Mouse (Mus musculus): Measurements from ENCODE around the gene Sos1. TPM values are rescaled to one million over a fixed set of nuclear protein-coding genes. Genes with fewer than 3 reads are reported as not detected.

The Sos1 gene
- total RNA-seq (2021), result 10 to 100 TPM; 14.1 to 18.2 TPM
- long read RNA-seq, experiment 1, full-length matches to known transcripts, result 5 of 10 reads
- long read RNA-seq, experiment 1, partial matches to known transcripts, result 4 of 10 reads
- long read RNA-seq, experiment 1, other reads (novel, unspliced or antisense), result 1 of 10 reads
- long read RNA-seq, experiment 2, full-length matches to known transcripts, result 3 of 8 reads
- long read RNA-seq, experiment 2, partial matches to known transcripts, result 1 of 8 reads
- long read RNA-seq, experiment 2, other reads (novel, unspliced or antisense), result 4 of 8 reads

GRCm38 (mm10) chr17:80480031-80480854, at the start of gene Sos1:
Gene Sos1 (minus strand): TSS chr17:80480453.
- intact Hi-C loops (cut with DNase I), result loop anchor here (5.0 kb wide), 1 partner anchor 273 kb away; the partner anchor contains the start of genes Srsf7 and Ttc39d
- no peak for TF ChIP-seq CTCF (IDR thresholded peaks at IDR 0.05)
- DNase-seq, result peak; percentile 98
- Histone ChIP-seq H3K27ac (peak within 1 kb of the TSS; percentile 95), H3K4me3 (peak within 1 kb of the TSS; percentile 97)

DNA sequence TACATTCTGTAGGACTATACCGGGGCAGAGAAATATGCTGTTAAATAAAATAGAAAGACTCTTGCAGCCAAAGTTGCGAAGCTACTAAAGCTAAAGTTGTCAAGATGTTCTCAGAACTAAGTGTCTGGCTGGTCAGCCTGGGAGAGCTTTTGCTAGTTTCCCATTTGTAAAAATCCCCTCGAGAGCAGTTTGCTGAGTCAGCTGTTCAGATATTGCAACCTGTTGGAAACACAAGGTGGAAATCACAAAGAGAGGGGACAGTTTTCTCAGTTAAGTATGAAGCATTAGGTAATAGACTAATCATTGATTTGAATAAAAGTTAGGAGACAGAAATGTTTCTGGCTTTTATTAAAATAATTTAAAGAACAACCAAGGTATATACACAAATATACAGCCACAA, 43.0 kb upstream of the Sos1 start:
- no peak for TF ChIP-seq CTCF (IDR thresholded peaks at IDR 0.05)
- H3K4me3 ChIP-seq, result no peak overlapping the region
- no peak for DNase-seq
- intact Hi-C loops (cut with DNase I), result no loop called here
- H3K27ac ChIP-seq, result no peak overlapping the region

- DNase-seq, result no peak
- H3K27ac ChIP-seq, result no peak overlapping the region
- intact Hi-C loops (cut with DNase I), result no loop called here
- H3K4me3 ChIP-seq, result no peak overlapping the region
- no peak for TF ChIP-seq CTCF (IDR thresholded peaks at IDR 0.05)
Observed at GRCm38 (mm10) chr17:80522229-80522556, 41.9 kb upstream of the Sos1 start.

DNA sequence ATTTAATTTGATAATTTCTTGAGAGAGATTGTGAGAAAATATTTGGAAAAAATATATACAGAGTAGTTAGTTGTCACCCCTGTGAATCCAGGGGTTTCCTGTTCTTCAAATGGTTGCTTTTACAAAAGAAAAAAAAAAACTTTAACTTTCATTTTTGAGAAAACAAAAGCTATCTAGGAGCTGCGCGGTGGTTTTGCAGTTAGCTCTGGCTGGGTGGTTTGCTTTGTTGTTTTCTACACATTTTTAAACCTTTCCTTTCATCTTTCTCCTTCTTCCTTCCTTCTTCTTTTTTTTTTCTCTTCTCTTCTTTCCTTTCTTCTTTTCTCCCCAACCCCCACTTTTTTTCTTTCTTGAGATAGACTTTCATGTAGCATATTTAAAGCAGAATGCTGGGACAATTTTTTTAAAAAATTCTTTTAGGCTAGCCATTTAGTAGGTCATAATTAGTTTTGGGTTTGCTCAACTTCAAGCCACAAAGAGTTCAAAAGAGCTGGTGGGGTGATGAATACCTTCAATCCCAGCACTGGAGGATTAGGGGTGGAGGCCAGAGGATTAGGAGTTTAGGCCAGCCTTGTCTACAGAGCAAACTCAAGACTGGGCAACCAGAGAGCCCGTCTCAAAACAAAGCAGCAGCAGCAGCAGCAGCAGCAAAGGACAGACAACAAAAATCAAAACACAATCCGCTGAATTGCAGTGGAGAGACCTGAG, 41.4 kb upstream of the Sos1 start:
- intact Hi-C loops (cut with DNase I), result no loop called here
- Histone ChIP-seq H3K4me3 (no peak overlapping the region), H3K27ac (no peak overlapping the region)
- DNase-seq, result no peak
- no peak for TF ChIP-seq CTCF (IDR thresholded peaks at IDR 0.05)

- no peak for DNase-seq
- no peak overlapping the region for H3K4me3 ChIP-seq
- intact Hi-C loops (cut with DNase I), result no loop called here
Observed at GRCm38 (mm10) chr17:80520537-80520936, 40.3 kb upstream of the Sos1 start.

DNA sequence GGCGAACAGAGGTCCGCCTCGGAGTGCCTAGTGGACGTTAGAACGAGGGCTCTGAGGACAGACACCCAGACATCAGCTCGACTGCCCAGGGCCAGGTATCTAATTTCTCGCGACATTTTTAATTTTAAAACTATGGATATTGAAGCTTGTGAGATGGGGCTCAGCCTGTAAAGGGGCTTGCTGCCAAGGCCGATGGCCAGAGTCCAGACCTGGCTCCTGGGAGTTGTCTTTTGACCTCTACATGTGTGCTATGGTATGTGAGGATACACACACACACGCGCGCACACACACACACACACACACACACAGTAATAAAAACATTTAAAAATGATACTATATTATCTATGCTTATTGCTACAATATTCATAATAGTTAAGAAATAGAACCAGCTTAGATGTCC, 38.6 kb upstream of the Sos1 start:
- DNase-seq, result no peak
- Histone ChIP-seq H3K27ac (no peak overlapping the region), H3K4me3 (no peak overlapping the region)
- no peak for TF ChIP-seq CTCF (IDR thresholded peaks at IDR 0.05)
- intact Hi-C loops (cut with DNase I), result no loop called here

More at GRCm38 (mm10) chr17:80520537-80520936, 40.3 kb upstream of the Sos1 start:
- no peak for TF ChIP-seq CTCF (IDR thresholded peaks at IDR 0.05)
- H3K27ac ChIP-seq, result no peak overlapping the region

GRCm38 (mm10) chr17:80517244-80517643, 37.0 kb upstream of the Sos1 start:
- no peak for TF ChIP-seq CTCF (IDR thresholded peaks at IDR 0.05)
- H3K27ac ChIP-seq, result no peak overlapping the region
- intact Hi-C loops (cut with DNase I), result no loop called here
- no peak overlapping the region for H3K4me3 ChIP-seq
- DNase-seq, result no peak

GRCm38 (mm10) chr17:80515956-80516355, 35.7 kb upstream of the Sos1 start:
- H3K27ac ChIP-seq, result no peak overlapping the region
- H3K4me3 ChIP-seq, result no peak overlapping the region
- no peak for TF ChIP-seq CTCF (IDR thresholded peaks at IDR 0.05)
- intact Hi-C loops (cut with DNase I), result no loop called here
- no peak for DNase-seq

DNA sequence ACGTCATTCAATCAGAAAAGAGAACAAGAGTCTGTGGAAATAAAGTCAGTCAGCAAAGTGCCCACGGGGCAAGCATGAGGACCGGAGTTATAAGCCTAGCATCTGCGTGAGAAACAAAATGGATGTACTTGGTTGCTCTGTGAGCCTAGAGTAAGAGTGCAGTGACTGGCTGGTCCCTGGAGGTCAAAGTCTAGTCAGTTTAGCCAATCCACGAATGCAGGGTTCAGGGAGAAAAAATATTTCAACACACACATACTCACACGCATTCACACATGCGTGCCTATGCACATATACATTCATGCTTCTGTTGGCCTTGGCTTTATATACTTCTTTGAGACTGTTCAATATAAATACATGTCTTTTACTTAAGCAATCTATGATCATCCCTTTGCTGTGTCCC, 35.3 kb upstream of the Sos1 start:
- no peak for TF ChIP-seq CTCF (IDR thresholded peaks at IDR 0.05)
- intact Hi-C loops (cut with DNase I), result no loop called here
- no peak for DNase-seq
- Histone ChIP-seq H3K4me3 (no peak overlapping the region), H3K27ac (no peak overlapping the region)

DNA sequence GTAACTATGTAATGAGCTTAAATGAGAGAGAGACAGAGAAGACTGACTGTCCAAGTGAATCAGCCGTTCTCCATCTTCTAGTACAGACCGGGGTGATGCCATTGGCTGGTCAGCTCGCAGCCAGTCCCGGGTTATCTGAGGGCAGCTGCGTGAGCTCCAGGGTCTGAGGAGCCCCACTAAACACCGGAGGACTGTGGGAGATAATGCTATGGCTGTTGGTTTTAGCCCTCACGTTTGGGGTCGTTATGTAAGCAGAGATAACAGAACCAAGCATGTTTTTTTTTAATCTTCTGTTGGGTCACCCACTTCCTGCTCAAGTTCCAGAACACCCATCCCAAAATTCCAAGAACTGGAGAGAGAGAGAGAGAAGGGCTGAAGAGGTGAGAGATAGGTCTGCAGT, 33.5 kb upstream of the Sos1 start:
- no peak for DNase-seq
- intact Hi-C loops (cut with DNase I), result no loop called here
- Histone ChIP-seq H3K4me3 (no peak overlapping the region), H3K27ac (no peak overlapping the region)
- TF ChIP-seq CTCF (IDR thresholded peaks at IDR 0.05), result no peak

- H3K4me3 ChIP-seq, result no peak overlapping the region
- TF ChIP-seq CTCF (IDR thresholded peaks at IDR 0.05), result no peak
- intact Hi-C loops (cut with DNase I), result no loop called here
- H3K27ac ChIP-seq, result no peak overlapping the region
- DNase-seq, result no peak
Observed at GRCm38 (mm10) chr17:80510459-80510855, 30.2 kb upstream of the Sos1 start.

GRCm38 (mm10) chr17:80509494-80510458, 29.5 kb upstream of the Sos1 start:
- intact Hi-C loops (cut with DNase I), result no loop called here
- no peak overlapping the region for H3K27ac ChIP-seq
- TF ChIP-seq CTCF (IDR thresholded peaks at IDR 0.05), result no peak

More at GRCm38 (mm10) chr17:80509494-80510458, 29.5 kb upstream of the Sos1 start:
- DNase-seq, result no peak
- no peak overlapping the region for H3K4me3 ChIP-seq

All from gastrocnemius, adult 2 months (tissue).